Mouse (Mus musculus) heart, adult 8-10 months (tissue): ENCODE results near the gene Spdye4a. TPM values are rescaled to one million over a fixed set of nuclear protein-coding genes. Genes with fewer than 3 reads are reported as not detected.

Source experiments
- DNase-seq: peaks from one replicate; pipeline ENCODE4 v3.0.0; 2022; ENCODE audit warnings: low spot score
- total RNA-seq, 4 experiments: library from RNA; stranded (reverse); gene quantifications; 2 replicates each; pipeline ENCODE4 v1.2.4; 2022

The Spdye4a gene
- not detected for total RNA-seq

DNA sequence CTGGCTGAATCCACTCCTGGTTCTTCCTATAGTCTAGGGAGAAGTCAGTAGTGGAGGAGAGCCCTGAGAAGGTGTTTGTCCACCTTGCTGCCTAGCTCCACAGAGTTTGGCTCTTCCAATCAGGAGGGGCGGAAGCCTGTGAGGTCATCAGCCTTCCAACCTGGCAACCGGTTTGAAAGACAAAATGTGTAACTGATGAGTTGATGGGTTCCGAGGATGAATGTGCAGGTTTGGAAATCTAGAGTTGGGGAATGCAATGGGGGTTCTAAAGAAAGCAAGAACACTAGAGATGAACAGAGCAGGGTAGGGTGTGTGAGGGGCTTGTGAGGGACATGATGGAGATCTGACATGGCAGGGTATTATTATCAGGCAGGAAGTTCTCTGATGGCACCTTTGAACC, at the start of gene Spdye4a:
Gene Spdye4a, minus strand, starts transcription at position 101 of the 400 bp plus-strand sequence.
- DNase-seq = no peak

DNA sequence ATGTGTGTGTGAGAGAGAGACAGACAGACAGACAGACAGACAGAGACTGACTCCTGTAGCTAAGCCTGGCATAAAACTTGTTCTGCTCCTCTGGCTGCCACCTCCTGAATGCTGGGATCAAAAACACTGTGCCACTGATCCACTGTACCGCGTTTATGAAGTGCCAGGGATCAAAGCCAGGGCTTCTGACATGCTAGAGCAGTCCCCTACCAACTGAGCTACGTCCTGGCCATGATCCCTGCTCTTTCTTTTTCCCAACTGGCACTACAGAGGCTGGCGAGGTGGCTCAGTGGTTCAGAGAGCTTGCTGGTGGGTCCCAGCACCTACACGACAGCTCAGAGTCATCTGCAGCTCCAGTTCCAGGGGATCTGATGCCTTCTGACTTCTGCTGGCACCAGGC, 49.1 kb upstream of the Spdye4a start:
- DNase-seq = no peak

DNA sequence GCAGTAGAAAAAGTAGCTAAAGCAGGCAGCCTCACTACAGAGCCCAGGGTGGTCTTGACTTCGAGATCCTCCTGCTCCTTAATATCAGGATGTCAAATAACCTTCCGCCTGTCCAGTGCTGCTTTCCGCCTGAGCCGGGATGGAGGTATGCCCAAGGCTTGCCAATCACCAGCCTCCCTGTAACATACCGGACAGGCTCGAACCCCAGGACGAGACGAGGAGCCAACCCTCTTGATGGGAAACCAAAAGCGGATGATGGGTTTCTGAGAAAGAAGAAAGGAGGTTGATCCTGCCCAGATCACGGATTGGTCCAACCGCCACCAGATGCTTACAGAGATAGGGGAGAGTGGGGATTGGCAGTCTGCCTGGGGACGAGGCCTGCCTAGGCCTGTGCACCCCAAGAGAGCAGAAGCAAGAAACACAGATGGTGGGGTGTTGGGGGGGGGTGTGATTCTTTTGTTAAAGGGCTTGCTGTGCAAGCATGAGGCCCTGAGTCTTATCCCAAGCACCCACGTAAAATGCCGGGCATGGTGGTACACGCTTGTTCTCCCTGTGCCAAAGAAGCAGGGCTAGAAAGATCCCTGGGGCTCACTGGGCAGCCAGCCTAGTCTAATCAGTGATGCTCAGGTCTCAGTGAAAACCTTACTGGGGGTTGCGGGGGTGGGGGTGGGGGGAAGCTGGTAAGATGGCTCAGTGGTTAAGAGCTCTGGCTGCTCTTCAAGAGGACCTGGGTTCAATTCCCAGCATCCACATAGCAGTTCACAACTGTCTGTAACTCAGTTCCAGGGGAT, 46.0 kb upstream of the Spdye4a start:
- no peak for DNase-seq

DNA sequence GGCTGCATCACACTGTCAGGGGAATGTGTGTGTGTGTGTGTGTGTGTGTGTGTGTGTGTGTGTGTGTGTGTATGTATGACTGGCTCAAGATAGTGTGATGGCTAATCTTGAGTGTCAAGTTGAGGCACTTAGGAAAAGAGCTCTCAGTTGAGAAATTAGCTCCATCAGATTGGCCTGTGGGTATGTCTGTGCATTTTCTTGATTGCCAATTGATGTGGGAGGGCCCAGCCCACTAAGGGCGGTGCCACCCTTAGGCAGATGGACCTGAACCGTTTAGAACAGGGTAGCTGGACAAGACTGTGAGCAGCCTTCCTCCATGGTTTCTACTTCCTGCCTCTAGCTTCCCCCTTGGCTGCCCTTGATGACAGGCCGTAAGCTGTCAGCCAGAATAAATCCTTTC, 45.4 kb upstream of the Spdye4a start:
- no peak for DNase-seq

DNA sequence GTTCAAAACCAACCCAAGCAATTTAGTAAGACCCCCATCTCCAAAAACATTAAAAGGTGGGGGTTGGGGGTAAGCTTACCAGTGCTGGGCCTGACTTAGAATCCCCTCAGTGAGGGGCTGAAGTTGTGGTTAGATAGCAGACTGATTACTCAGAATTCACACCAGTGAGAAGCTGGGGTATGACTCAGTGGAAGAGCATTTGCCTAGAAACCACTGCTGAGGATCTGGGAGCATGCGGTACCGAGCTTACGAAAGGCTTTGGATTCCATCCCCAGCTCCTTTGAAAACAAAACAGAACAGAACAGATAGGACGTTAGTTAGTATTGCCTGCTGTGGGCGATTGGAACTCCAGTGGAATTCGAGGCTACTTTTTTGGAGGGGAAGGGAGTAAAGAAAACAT, 45.0 kb upstream of the Spdye4a start:
- DNase-seq = peak; percentile 15

DNA sequence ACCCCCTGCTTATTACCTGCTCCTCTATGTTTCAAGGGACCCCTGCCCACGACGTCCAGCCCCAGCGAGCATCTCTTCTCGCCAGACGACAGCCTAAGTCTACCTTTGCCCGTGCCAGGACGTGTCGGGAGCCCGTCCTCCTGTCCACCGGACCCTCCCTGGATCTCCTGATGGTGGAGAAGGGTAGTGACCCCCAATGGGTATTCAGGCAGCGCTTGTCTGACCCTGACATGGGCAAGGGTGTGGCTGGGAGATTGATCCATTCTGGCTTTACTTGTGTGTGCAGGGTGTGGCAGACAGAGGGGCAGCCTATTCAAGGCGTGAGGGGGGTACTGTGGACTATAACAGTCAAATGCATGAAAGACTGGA, 43.4 kb upstream of the Spdye4a start:
- DNase-seq = no peak

DNA sequence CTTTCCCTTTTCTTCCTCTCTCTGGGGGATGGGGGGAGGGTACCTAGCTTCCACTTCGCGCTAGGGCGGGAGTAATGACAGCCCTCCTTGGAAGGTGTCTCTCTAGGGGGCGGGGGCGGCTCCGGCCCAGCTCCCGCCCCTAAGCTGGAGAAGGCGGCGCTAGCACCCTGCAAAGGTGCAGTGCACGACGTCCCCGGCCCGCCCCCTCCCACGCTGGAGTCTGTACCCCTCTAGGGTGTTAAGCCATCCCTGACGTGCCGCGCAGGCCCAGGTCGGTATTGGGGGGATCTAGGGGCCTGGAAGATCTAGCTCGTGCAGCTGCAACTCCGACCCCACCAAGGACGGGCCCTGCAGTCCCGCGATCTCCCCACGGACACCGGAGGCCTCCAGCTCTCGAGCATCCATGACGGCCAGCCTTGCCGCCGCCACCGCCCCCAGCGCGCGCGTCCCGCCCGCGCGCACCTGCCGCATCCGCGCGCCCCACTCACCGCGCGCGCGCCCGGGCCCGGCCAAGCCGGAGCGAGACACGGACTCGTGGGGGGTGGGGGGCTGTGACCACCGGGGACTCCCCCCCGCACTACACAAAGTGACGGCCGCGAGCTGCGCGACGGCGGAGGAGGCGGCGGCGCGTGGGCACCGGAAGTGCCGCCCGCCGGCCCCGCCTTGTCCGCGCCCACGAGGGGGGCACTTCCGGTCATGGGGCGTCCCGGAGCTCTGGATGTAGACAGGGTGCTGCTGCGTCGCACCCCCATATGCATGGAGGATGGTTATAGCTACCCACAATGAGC, 42.9 kb upstream of the Spdye4a start, which contains the start of gene Zfp316:
Gene Zfp316, minus strand, starts transcription at position 660 of the 788 bp plus-strand sequence.
- peak; percentile 58 for DNase-seq

DNA sequence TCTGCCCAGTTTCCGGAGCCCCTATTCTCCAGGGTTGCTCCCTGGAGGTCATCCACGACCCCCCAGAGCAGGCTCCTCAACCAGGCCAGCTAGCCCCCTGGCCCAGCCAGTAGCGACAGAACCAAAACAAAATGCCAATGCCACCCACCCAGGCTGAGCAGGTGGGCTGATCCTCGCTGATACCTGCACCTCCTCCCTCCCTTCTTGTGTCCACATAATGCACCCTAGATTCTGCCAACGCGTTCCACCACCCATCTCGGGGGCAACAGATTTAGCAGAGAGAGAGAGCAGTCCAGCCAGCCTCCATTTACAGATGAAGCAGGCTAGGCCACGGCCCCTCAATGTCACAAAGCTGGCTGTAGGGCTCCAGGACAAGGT, 42.3 kb upstream of the Spdye4a start:
- no peak for DNase-seq

DNA sequence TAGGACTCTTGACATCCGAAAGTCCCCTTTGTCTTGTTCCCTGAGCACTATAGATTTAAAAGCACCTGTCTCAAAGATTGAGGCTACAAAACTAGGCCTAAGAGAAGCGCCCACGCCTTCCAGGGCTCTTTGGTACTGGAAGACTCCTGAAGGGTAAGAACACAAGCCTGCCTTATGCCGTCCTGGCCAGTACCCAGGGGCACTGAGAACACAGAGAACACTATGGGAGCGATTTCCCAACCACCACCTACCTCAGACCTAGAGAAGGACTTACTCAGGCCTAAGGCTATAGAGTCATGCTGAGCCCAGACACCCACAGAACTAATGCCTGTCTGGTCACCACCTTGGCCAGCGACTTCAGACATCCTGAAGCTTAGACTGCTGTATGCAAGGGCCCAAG, 40.1 kb upstream of the Spdye4a start:
- no peak for DNase-seq

DNA sequence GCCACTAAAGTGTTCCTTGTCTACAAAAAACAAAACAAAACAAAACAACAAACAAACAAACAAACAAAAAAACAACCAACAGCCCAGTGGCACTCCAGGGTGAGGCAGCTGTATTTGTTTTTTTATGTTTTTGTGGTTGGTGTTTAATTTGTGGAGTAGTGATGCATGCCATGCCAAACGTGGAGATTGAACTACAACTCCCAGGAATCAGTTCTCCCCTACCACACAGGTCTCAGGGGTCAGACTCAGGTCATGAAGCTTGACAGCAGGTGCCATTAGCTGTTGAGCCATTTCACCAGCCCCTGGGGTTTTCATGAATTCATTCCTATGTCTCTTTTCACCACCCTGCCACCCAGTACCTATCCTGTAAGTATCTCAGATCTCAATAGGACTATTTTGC, 38.7 kb upstream of the Spdye4a start:
- DNase-seq = no peak

DNA sequence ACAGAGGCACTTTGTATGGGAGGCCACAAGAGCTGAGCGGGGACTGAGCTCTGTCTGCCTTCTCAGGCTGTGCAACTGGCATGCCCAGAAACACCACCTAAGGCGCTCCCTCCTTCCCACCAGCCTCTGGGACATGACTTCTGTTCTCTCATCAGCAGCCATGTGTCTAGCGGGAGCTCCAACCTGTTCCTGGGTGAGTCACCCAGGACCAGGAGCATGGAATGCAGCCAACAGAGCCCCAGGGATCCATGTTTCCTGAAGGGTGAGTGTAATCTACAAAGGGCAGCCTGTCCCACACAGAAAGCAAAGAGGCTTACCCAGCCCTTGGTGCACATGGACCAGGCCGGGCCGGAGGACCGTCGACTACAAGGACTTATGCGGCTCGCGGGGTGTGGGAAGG, 38.0 kb upstream of the Spdye4a start:
- DNase-seq = no peak

DNA sequence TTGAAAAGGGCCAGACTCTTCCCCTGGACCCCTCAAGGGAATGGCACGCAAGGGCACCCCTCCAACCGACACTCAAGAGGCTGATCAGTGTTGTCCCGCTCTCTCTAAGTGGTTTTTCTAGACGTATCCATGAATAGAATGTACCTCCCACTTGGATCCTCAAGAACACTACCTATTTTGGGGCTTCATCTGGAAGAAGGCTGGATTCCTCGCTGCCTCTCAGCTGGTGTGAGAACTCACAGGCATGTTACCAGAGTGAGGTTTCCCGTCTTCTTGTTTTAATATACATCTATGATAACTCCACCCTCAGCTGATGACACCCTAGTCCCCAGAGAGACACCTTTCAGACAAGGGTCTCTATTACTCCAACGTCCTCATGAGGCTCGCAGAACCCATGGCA, 34.9 kb upstream of the Spdye4a start:
- DNase-seq = no peak

DNA sequence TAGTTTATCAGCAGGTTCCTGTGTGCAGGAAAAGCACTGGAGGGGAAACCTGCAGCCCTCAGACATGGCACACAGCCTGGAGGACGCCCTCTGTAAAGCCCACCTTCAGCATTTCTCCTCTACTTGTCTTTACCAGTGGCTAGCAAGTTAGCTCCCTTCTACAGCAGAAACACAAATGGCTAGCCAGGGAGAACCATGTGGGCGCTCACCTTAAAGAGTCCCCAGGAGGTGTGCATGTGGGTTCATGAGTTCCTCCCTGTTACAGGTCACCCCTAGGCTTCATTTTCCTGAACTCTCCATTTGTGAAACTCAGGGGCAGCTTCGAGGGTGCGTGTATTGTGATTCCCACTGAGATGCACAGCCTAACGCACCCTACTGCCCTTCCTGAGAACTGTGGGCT, 29.1 kb upstream of the Spdye4a start:
- no peak for DNase-seq

DNA sequence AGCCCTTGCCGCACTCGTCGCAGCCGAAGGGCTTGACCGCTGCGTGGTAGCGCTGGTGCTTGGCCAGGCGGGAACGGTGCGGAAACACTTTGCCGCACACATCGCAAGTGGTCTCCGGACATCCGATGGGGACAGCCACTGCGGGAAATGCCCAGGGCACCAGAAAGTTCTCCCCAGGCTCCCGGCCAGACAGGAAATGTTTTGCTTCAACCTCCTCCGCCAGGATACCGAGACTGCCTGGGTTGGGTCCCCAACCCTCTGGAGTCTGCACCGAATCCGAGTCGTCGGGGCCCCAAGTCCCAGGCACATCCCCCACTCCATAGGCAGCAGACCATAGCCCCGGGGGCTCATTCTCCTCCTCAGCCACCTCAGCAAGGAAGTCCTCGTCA, 28.4 kb upstream of the Spdye4a start:
- no peak for DNase-seq

DNA sequence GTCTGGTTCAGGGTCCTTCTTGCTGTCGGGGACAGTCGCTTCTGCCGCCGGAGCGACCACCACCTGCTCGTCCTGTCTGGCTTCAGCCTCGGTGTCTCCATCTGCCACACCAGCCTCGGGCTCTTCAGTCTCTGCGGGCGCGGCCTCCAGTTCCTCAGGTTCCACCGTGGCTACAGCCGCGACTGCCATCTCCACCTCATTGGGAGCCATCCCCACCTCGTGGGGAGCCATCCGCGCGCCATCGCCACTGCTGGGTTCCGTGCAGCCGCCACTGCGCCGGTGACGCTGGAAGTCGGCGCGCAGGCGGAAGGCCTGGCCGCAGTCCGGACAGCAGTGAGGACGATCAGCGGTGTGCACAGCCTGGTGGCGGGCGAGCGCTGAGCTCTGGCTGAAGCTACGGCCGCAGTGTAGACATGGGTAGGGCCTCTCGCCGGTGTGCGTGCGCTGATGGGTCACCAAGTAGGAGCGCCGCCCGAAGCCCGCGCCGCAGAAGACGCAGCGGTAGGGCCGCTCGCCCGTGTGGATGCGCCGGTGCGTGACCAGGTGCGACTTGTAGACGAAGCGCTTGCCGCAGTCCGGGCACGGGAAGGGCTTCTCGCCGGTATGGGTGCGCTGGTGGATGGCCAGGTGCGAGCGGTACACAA, 27.9 kb upstream of the Spdye4a start:
- DNase-seq = no peak

DNA sequence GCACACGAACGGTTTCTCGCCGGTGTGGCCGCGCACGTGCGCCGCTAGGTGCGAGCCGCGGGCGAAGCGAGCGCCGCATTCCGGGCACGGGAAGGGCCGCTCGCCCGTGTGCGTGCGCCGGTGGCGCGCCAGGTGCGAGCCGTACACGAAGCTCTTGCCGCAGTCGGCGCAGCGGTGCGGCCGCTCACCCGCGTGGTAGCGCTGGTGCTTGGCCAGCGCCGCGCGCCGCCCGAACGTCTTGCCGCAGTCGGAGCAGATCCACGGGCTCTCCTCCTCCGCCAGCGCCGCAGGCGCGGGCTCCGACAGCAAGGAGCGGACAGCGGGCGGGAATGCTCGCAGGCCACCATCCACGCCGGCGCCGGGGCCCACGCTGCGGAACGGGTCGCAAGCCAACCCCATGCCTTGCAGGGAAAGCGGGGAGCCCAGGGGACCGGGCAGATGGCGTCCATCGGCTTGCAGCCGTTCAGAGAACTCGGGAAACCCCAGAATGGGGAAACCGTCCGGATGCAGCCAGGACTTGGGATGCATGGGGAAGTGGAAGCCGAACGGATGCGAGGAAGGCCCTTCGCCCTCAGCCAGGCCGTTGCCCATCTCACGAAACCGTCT, 27.3 kb upstream of the Spdye4a start:
- DNase-seq = no peak

DNA sequence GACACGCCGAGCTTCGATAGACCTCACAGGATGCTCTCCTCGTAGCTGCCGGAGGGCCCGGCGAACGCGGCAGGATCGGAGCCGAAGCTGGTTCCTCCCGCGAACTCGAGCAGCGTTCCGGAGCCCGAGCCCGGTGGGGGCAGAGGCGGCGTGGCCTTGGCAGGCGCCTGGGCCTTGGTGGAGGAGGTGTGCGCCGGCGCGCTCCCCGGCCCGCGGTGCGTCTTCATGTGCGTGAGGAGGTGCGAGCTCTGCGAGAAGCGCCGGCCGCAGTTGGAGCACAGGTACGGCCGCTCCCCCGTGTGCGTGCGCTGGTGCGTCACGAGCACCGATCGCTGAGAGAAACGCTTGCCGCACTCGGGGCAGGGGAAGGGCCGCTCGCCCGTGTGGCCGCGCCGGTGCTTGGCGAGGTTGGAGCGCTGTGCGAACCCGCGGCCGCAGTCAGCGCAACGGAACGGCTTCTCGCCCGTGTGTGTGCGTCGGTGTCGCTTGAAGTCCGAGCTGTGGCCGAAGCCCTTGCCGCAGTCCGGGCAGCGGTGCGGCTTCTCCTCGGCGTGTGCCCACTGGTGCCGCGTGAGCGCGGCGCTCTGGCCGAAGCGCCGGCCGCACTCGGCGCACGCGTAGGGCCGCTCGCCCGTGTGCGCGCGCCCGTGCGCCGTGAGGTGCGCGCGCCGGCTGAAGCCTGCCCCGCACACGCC, 26.6 kb upstream of the Spdye4a start:
- DNase-seq = no peak

DNA sequence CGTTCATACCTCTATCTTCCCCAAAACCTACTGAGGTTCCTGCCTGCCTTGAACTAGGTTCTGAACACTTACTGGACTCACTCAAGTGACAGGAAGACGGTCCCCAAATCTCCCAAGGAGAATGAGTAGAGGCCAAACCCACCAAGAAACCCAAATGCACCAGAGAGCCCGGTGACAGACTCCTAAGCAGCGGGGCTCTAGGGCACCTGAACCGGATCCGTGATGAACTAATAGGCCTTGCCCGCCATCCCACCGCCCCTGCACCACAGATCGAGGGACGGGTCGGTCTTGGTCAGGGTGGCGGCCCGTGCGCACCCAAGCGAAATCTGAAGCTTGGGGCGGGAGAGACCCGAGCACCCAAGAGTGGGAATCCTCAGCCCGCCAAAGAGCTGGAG, 26.1 kb upstream of the Spdye4a start:
- no peak for DNase-seq

DNA sequence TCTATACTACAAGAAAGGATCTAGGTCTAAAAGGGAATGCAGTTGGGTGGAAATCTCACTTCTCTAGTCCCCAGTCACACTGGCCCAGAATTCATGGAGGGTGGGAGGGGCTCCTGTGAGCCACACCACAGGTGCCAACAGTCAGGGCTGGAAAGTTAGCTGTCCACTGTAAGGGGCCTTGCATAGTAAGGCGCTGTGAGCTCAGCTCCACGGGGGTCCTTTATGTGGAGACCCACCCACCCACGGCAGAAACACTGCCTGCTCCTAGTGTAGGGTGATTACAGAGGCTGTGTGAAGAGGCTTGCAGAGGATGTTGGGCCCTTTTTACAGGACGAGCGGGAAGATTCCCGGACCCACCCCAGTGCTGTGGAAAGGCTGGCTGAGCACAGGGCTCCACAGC, 25.3 kb upstream of the Spdye4a start:
- DNase-seq = no peak

DNA sequence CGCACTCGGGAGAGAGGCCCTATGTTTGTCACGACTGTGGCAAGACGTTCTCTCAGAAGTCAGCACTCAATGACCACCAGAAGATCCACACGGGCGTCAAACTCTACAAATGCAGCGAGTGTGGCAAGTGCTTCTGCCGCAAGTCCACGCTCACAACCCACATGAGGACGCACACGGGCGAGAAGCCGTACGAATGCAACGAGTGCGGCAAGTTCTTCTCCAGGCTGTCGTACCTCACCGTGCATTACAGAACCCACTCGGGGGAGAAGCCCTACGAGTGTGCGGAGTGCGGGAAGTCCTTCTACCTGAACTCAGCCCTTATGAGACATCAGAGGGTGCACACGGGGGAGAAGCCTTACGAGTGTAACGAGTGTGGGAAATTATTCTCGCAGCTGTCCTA, 18.2 kb upstream of the Spdye4a start:
- no peak for DNase-seq

DNA sequence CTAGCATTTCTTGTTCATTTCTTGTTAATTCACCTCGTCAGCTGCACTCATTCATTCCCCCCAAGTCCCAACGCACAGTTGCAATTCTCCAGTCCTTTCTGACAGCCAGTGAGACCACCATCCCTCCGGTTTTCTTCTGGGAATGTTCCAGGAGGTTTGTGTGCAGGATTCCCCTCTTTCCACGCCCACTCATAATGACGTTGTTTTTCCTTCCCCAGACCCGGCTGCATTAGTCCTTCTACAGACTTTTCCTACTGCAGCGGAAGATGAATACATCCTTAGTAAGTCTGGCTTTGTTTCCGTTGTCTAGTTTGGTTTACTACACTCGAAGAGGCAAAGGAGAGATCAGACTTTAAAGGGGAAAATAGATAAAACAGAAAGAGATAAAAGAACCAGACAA, 9.3 kb upstream of the Spdye4a start:
- no peak for DNase-seq
